Mouse (Mus musculus): Measurements from ENCODE around the gene Txndc12. TPM values are rescaled to one million over a fixed set of nuclear protein-coding genes. Genes with fewer than 3 reads are reported as not detected.

Gene Txndc12
- total and polyA plus RNA-seq, 3 experiments = 45.5 to 62.3 (median 52.7) TPM

DNA sequence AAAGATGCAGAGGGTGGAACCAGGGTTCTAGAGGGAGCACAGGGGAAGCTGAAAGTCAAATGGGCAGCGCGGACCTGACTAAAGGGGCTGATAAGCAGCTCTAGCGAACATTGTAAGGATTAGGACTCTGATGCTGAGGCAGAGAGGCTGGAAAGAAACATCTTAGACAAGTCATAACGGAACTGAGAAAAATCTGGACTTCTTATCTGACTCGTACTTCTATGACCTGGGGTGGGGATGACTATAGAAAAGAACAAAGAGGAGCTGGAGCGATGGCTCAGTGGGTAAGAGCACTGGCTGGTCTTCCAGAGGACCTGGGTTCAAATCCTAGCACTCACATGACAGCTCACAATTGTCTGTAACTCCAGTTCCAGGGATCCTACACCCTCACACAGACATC, 43.5 kb downstream of the Txndc12 start:
- no peak overlapping the region for H3K27ac ChIP-seq (ENCODE audit: insufficient read depth, low read depth)
- DNase-seq (ENCODE audit: extremely low read depth) = no peak
- H3K9ac ChIP-seq (ENCODE audit: insufficient read depth, low read depth) = no peak overlapping the region
- H3K27me3 ChIP-seq (replicated peaks) = no peaks in the 10 kb centered on the region
- no peaks in the 10 kb centered on the region for H3K79me2 ChIP-seq (replicated peaks; ENCODE audit: control insufficient read depth, extremely low read depth, insufficient read depth, poor library complexity, severe bottlenecking)
- H3K4me2 ChIP-seq (ENCODE audit: insufficient read depth, low read depth, poor library complexity, severe bottlenecking) = no peak overlapping the region
- no peaks in the 10 kb centered on the region for H3K36me3 ChIP-seq (replicated peaks in 1 of 2; ENCODE audit: control insufficient read depth in 1 of 2, insufficient read depth in 1 of 2, low read length in 1 of 2)
- in situ Hi-C loops (cut with MboI; ENCODE audit: low pct_ligation_motif_present, low pct_unique_long_range_greater_than_20kb, low sequenced_read_pairs) (no loop called here), dilution Hi-C loops (cut with MboI; ENCODE audit: extremely low pct_ligation_motif_present, extremely low pct_unique_long_range_greater_than_20kb, low sequenced_read_pairs) (no loop called here)
- H3K4me3 ChIP-seq (replicated peaks in 1 of 3; ENCODE audit: low read depth in 2 of 3, low read length in 2 of 3, poor library complexity in 1 of 3) = no peak overlapping the region
- TF ChIP-seq ETS1 (conservative IDR thresholded peaks at IDR 0.05; ENCODE audit: low read depth, low read length) = no peak
- TF ChIP-seq RAD21 (IDR thresholded peaks at IDR 0.05; ENCODE audit: low read depth, low read length) = no peak
- TF ChIP-seq POLR2A (IDR thresholded peaks at IDR 0.05; ENCODE audit: low read depth, low read length) = no peak
- peak; percentile 53; the same call in 1 of the 2 replicates for TF ChIP-seq JUN (IDR thresholded peaks at IDR 0.05; ENCODE audit: insufficient read depth, low read depth, low read length)
- TF ChIP-seq PAX5 (IDR thresholded peaks at IDR 0.05; ENCODE audit: low read length) = no peak
- peak; percentile 67 for TF ChIP-seq IRF4 (IDR thresholded peaks at IDR 0.05; ENCODE audit: low read depth, low read length)
- no peak for TF ChIP-seq ZKSCAN1 (IDR thresholded peaks at IDR 0.05; ENCODE audit: borderline replicate concordance, low read depth, low read length)
- no peak for TF ChIP-seq SIN3A (IDR thresholded peaks at IDR 0.05; ENCODE audit: low read length)
- no peak for TF ChIP-seq MAX (IDR thresholded peaks at IDR 0.05; ENCODE audit: low read length)
- TF ChIP-seq TBP (conservative IDR thresholded peaks at IDR 0.05; ENCODE audit: low read depth, low read length) = peak; percentile 80; the same call in 1 of the 2 replicates
- no peak for TF ChIP-seq BHLHE40 (IDR thresholded peaks at IDR 0.05; ENCODE audit: low read depth, low read length)
- TF ChIP-seq EP300 (IDR thresholded peaks at IDR 0.05; ENCODE audit: low read length) = peak; percentile 68; the same call in 1 of the 2 replicates
- no peak for TF ChIP-seq CHD1 (IDR thresholded peaks at IDR 0.05; ENCODE audit: low read depth, low read length)
- TF ChIP-seq CTCF (conservative IDR thresholded peaks at IDR 0.05 in 1 of 2, IDR thresholded peaks at IDR 0.05 in 1 of 2; ENCODE audit: low read depth in 2 of 2, low read length in 2 of 2) = no peak
- no peak for TF ChIP-seq MAFK (IDR thresholded peaks at IDR 0.05; ENCODE audit: insufficient replicate concordance, low read length)
- TF ChIP-seq JUND (conservative IDR thresholded peaks at IDR 0.05; ENCODE audit: low read depth, low read length) = peak; percentile 81
- no peak for TF ChIP-seq RCOR1 (conservative IDR thresholded peaks at IDR 0.05; ENCODE audit: low read depth, low read length)
- no peak for TF ChIP-seq MAZ (IDR thresholded peaks at IDR 0.05; ENCODE audit: low read depth, low read length)
- no peak for TF ChIP-seq NRF1 (IDR thresholded peaks at IDR 0.05; ENCODE audit: low read depth, low read length)
- TF ChIP-seq KAT2A (IDR thresholded peaks at IDR 0.05; ENCODE audit: insufficient replicate concordance, low read length) = no peak
- no peak for TF ChIP-seq ZC3H11A (IDR thresholded peaks at IDR 0.05; ENCODE audit: low read depth, low read length)
- H3K9me3 ChIP-seq (replicated peaks; ENCODE audit: low read length) = no peaks in the 10 kb centered on the region
- peaks cover 7 to 10% of the 10 kb centered on the region in 2 experiments for H3K4me1 ChIP-seq (ENCODE audit: control insufficient read depth in 1 of 2, insufficient read depth in 2 of 2)

All from CH12.LX (cell line).